Mouse (Mus musculus): ENCODE measurements around the gene Slc22a20. TPM values are rescaled to one million over a fixed set of nuclear protein-coding genes. Genes with fewer than 3 reads are reported as not detected.

Slc22a20 gene
- polyA plus RNA-seq, 1 experiment from 2014 or later, result not detected

DNA sequence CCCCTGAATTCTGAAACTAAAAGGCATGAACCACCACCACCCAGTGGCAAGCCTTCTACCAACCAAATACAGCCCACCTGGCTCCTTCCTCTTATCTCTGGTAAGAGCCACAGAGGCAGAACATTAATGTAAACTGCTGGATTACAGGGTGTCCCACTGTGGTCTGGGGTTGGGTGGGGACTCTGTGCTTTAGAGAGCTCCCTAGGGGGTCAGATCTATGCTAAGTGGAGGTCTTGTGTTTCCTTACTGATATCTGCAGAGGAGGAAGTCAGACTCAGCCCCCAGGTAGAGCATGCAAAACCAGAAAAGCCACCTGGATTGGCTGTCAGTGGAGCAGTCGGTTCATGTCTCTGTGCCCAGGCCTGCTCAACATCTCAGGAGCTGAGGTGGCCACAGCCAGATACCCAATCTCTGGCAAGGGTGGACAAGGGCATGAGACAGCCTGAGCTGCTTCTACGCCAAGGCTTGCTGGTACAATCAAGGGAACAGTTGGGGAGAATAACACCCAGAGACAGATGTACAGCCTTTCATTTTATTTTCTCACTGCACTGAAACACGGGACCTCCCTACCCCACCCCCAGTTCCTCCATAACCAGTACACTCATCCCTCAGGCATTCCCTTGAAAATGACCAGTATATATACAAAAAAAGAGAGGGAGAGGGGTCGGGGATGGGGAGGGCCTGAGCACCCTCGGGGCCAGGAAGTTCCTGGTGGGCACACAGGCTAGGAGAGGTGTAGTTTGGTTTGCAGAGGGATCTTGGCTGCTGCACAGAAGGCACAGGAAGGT is 2.3 kb upstream of the Slc22a20 start:
- no peak for ATAC-seq (replicated peaks)
- Histone ChIP-seq H3K4me1 (peaks cover 6% of the 10 kb centered on the region), H3K4me2 (no peak overlapping the region), H3K4me3 (no peak overlapping the region), H3K27ac (no peak overlapping the region), H3K9ac (peak overlapping the region; percentile 47; the same call in 1 of the 2 replicates), H3K9me3 (no peaks in the 10 kb centered on the region), H3K36me3 (replicated peaks) (no peaks in the 10 kb centered on the region), H3K27me3 (replicated peaks) (no peaks in the 10 kb centered on the region)
- WGBS, result 65% methylated on average over 5 of the region's 5 CpGs

DNA sequence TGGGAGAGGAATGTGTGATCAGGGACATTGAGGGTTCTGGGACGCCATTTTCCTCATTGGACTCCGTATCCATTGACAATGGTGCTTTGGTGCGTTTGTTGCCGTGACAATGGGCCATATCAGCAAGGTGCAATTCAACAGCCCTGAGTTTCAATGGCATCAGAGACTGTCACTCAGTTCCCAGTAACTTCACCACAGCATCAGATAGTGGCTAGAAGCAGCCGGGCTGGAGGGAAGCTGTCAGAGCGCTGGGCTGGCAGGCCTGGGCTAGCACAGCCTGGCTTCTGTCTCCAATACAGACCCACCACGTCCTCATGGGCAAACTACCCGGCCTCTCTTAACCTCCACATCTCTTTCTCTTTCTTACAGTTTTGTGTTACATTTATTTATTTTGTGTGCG is 5.5 kb downstream of the Slc22a20 start:
- Histone ChIP-seq H3K27me3 (replicated peaks) (no peaks in the 10 kb centered on the region), H3K9me3 (no peaks in the 10 kb centered on the region), H3K27ac (no peak overlapping the region), H3K4me3 (no peak overlapping the region), H3K4me2 (no peak overlapping the region), H3K4me1 (no peaks in the 10 kb centered on the region), H3K36me3 (replicated peaks) (no peaks in the 10 kb centered on the region), H3K9ac (no peak overlapping the region)
- WGBS, result 87% methylated on average over 9 of the region's 9 CpGs
- no peak for ATAC-seq (replicated peaks)

DNA sequence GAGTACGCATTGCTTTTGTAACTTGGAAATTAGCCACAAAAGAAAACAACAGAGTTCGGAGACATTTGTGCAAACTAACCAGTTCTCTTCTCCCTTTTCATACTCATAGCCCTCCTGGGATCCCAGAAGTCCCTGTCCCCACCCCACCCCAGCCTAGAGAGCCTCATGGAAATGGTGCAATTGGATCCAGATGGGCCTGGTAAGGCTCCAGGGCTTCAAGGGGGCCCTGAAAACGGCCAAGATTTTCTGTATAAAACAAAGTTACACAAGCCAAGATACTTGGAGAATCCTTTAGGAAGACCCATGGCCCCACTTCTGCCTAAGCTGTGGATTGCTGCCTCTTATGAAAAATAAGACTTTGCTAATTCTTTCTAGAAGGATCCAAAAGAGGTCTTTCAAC is 8.2 kb downstream of the Slc22a20 start:
- Histone ChIP-seq H3K27ac (no peak overlapping the region), H3K4me3 (no peak overlapping the region), H3K9me3 (no peaks in the 10 kb centered on the region), H3K4me1 (no peaks in the 10 kb centered on the region), H3K36me3 (replicated peaks) (no peaks in the 10 kb centered on the region), H3K27me3 (replicated peaks) (no peaks in the 10 kb centered on the region), H3K9ac (no peak overlapping the region), H3K4me2 (no peak overlapping the region)
- no peak for ATAC-seq (replicated peaks)
- 78% methylated on average over 3 of the region's 3 CpGs for WGBS

DNA sequence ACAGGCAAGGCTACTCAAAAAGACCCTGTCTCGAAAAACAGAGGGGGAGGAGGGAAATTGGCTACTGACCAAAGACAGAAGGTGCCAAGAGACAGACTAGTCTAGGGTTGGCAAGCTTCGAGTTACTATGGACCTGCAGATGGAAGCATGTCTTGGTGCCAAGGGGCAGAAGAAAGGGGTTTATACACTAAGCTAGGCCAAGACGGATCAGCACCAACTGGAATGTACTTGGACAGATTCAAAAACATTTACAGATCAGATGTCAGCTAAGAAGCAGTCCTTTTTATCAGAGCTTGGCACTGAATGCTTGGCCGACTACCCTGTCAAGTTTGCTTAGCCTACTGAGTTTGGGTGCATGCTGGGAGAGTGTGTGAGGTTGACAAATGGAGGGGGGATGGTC is 10.3 kb downstream of the Slc22a20 start:
- no peak overlapping the region for H3K27ac ChIP-seq
- no peak for ATAC-seq (replicated peaks)
- WGBS, result 77% methylated on average over 4 of the region's 4 CpGs

DNA sequence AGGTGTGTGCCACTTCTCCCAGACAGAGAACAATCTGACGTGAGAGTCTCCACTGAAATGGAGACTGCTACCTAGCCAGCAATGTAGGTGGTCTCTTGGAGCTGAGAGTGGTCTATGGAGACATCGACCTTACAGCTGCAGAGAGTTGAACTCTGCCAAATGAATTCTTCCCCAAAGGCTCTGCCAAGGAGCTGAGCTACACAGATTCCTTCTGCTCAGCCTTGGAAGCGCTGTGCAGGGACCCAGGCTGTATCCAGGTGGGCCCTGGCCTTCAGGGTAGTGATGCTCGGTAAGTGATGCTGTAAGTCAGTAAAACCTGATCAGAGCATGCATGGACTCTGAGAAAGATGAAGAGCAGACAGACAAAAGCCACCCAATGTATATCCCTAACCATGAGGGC is 10.8 kb downstream of the Slc22a20 start:
- no peak for ATAC-seq (replicated peaks)
- 74% methylated on average over 4 of the region's 4 CpGs for WGBS
- no peak overlapping the region for H3K27ac ChIP-seq
- H3K9me3 ChIP-seq, result no peaks in the 10 kb centered on the region
- no peak overlapping the region for H3K4me3 ChIP-seq
- H3K36me3 ChIP-seq (replicated peaks), result no peaks in the 10 kb centered on the region
- no peaks in the 10 kb centered on the region for H3K4me1 ChIP-seq
- H3K27me3 ChIP-seq (replicated peaks), result no peaks in the 10 kb centered on the region
- H3K4me2 ChIP-seq, result no peak overlapping the region
- no peak overlapping the region for H3K9ac ChIP-seq

More for the DNA sequence above, 10.3 kb downstream of the Slc22a20 start:
- no peaks in the 10 kb centered on the region for H3K4me1 ChIP-seq
- H3K9ac ChIP-seq, result no peak overlapping the region
- no peaks in the 10 kb centered on the region for H3K36me3 ChIP-seq (replicated peaks)
- H3K4me3 ChIP-seq, result no peak overlapping the region
- no peak overlapping the region for H3K4me2 ChIP-seq
- no peaks in the 10 kb centered on the region for H3K27me3 ChIP-seq (replicated peaks)
- no peaks in the 10 kb centered on the region for H3K9me3 ChIP-seq

DNA sequence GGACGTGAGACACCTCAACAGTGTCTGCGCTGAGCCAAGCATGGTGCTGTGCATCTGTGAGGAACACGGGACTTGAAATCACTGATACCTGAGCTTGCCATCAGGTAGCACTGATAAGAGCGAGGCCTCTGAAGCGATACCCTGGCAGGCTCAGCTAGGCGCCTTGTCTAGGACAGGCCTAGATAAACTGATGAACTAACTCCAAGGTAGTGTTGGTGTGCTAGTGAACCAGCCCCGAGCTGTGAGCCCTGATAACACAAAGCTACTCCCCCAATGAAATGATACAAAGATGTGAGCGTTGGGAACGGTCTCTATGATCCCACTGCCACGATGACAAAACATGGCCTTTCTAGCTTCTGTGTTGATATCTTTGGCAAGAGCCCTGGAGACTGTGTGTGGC is 18.3 kb downstream of the Slc22a20 start:
- H3K9me3 ChIP-seq, result no peaks in the 10 kb centered on the region
- no peak overlapping the region for H3K9ac ChIP-seq
- no peaks in the 10 kb centered on the region for H3K36me3 ChIP-seq (replicated peaks)
- peaks cover 20% of the 10 kb centered on the region for H3K4me1 ChIP-seq
- 92% methylated on average over 10 of the region's 10 CpGs for WGBS
- no peaks in the 10 kb centered on the region for H3K27me3 ChIP-seq (replicated peaks)
- no peak overlapping the region for H3K27ac ChIP-seq
- no peak for ATAC-seq (replicated peaks)
- H3K4me3 ChIP-seq, result no peak overlapping the region
- H3K4me2 ChIP-seq, result no peak overlapping the region

DNA sequence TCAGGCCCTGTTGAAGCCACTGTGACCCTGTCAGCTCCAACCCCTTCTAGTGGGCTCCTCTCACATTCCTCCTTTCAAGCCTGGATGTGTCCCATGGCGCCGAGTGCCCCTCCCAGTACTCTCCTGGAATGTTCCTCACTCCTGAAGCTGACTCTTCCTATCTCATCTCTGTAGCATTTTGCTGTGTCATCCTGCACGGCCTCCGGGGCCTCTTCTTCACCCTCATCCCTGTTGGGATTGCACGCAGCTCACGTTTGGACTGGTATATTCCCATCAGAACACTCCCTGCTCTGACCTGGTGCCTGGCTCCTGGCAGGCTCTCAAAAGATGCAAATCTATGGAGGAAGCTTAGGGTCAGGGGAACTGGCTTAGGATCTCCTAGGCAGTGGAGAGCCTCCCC is 19.2 kb downstream of the Slc22a20 start:
- Histone ChIP-seq H3K4me2 (no peak overlapping the region), H3K9me3 (no peaks in the 10 kb centered on the region), H3K27me3 (replicated peaks) (no peaks in the 10 kb centered on the region), H3K36me3 (replicated peaks) (no peaks in the 10 kb centered on the region), H3K27ac (no peak overlapping the region), H3K9ac (no peak overlapping the region), H3K4me1 (peaks cover 25% of the 10 kb centered on the region), H3K4me3 (no peak overlapping the region)
- WGBS, result 78% methylated on average over 6 of the region's 6 CpGs
- ATAC-seq (replicated peaks), result no peak

DNA sequence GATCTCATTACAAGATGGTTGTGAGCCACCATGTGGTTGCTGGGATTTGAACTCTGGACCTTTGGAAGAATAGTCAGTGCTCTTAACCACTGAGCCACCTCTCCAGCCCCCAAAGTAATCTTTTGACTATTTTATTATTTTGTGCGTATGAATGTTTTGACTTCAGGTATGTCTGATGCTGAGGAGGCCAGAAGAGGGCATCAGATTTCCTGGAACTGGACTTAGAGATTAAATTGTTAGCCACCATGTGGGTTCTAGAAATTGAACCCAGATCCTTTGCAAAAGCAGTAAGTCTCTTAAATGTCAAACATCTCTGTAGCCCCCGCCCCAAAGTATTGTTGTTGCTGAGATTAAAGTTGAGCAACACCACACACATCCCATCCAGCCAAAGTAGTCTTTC is 20.0 kb downstream of the Slc22a20 start:
- no peaks in the 10 kb centered on the region for H3K36me3 ChIP-seq (replicated peaks)
- no peak overlapping the region for H3K4me2 ChIP-seq
- H3K4me1 ChIP-seq, result peaks cover 25% of the 10 kb centered on the region
- no peak for ATAC-seq (replicated peaks)
- no peak overlapping the region for H3K27ac ChIP-seq
- H3K27me3 ChIP-seq (replicated peaks), result no peaks in the 10 kb centered on the region
- H3K4me3 ChIP-seq, result no peak overlapping the region
- 92% methylated on average over 2 of the region's 2 CpGs for WGBS
- H3K9ac ChIP-seq, result no peak overlapping the region
- H3K9me3 ChIP-seq, result no peaks in the 10 kb centered on the region

DNA sequence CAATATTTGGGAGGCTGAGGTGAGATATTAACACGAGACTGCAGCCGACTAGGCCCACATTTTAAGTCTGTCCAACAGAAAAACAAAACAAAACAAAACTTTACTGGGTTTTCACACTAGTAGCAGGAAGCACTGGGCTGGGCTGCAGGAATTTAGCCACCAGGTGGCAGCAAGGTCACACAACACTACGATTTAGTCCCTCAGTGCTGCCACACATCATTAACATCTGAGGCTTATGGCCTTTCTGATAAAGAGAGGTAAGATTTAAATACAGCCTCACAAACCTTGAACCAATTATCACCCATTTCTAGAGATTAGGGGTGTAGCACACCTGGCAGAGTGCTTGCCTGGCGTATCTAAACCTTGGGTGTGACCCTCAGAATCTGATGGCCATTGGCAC is 20.7 kb downstream of the Slc22a20 start:
- Histone ChIP-seq H3K9ac (no peak overlapping the region), H3K27ac (no peak overlapping the region), H3K4me3 (no peak overlapping the region), H3K4me2 (no peak overlapping the region), H3K9me3 (no peaks in the 10 kb centered on the region), H3K36me3 (replicated peaks) (no peaks in the 10 kb centered on the region), H3K27me3 (replicated peaks) (no peaks in the 10 kb centered on the region), H3K4me1 (peaks cover 25% of the 10 kb centered on the region)
- 17% methylated on average over 4 of the region's 4 CpGs for WGBS
- ATAC-seq (replicated peaks), result 0 out of 2 replicates have a peak, but pooled peaks have one; percentile 61

DNA sequence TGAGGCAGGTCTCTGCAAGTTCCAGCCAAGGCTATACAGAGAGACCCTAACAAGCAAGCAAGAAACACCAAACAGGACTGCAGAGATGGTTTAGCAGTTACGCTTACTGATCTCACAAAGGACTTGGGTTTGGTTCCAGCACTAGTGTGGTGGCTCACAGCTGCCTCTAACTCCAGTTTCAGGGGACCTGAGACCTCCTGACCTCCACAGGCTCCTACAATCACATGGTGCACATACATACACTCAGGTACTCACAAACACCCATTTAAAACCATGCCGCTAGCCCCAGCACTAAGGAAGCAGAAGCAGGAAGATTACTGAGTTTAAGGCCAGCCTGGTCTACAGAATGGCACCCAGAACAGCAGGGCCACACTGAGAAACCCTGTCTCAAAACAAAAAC is 21.1 kb downstream of the Slc22a20 start:
- 86% methylated on average over 2 of the region's 2 CpGs for WGBS
- H3K36me3 ChIP-seq (replicated peaks), result no peaks in the 10 kb centered on the region
- no peaks in the 10 kb centered on the region for H3K9me3 ChIP-seq
- ATAC-seq (replicated peaks), result no peak
- peak overlapping the region; percentile 93 for H3K4me2 ChIP-seq
- H3K9ac ChIP-seq, result peak overlapping the region; percentile 66; the same call in 1 of the 2 replicates
- H3K27me3 ChIP-seq (replicated peaks), result no peaks in the 10 kb centered on the region
- H3K4me3 ChIP-seq, result peak overlapping the region; percentile 62
- H3K27ac ChIP-seq, result peak overlapping the region; percentile 71
- H3K4me1 ChIP-seq, result peaks cover 25% of the 10 kb centered on the region

DNA sequence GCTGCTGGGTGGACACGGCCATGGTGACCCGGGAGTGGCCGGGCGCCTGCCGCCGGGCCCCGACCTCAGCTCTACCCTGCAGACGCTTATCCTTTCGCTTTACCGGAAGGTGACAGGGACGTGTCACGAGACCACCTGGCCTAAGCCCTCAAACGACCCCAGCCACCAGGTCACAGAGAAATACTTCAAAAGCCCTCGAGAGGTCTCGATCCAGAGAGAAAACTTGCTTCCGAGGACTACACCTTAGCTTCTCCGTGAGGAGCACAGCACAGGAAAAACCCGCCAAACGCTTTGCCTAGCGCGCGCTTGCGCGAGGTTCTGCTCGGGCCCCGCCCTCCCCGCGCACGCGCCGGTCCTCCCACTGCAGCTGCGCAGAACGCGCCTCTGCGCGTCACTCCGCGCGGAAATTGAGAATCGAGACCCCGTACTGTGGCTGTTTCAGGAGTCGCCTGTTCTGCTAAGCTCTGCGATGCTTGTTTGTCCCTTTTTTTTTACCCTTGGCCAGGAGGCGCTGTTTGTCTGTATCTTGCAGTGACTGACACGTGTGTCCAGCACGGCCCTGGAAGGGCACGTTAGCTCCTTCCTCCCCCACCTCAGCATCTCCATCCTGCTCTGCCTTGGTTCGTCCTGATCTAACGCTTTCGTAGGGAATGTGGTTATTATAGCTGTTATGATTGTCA is 21.9 kb downstream of the Slc22a20 start, which contains the start of gene Pola2:
TSS of gene Pola2 (minus strand) at position 320 of the 680 bp plus-strand sequence.
- peak within 1 kb of the TSS; percentile 71 for H3K27ac ChIP-seq
- under 1% methylated on average over 50 of the region's 50 CpGs for WGBS
- ATAC-seq (replicated peaks), result peak; percentile 91

DNA sequence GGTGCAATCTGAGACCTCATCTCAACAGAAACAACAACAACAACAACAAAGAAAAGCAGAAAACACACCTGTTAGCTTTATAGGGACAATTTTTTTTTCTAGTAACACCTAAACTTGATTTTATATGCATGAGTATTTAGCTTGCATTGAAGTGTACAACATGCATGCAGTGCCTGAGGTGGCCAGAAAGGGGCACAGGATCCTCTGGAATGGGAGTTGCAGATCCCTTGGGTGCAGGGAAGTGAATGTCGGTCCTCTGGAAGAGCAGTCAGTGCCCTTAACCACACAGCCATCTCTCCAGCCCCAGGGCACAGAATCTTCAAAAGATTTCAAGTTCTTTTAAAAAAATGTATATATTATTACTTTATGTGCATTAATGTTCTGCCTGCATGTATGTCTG is 23.3 kb downstream of the Slc22a20 start:
- H3K9ac ChIP-seq, result no peak overlapping the region

More for the DNA sequence above, 21.9 kb downstream of the Slc22a20 start, which contains the start of gene Pola2:
- H3K4me3 ChIP-seq, result peak within 1 kb of the TSS; percentile 62
- peaks cover 25% of the 10 kb centered on the region for H3K4me1 ChIP-seq
- H3K9ac ChIP-seq, result peak within 1 kb of the TSS; percentile 66
- H3K9me3 ChIP-seq, result no peaks in the 10 kb centered on the region
- H3K36me3 ChIP-seq (replicated peaks), result no peaks in the 10 kb centered on the region
- H3K4me2 ChIP-seq, result peak within 1 kb of the TSS; percentile 93
- H3K27me3 ChIP-seq (replicated peaks), result no peaks in the 10 kb centered on the region

More for the DNA sequence above, 23.3 kb downstream of the Slc22a20 start:
- peaks cover 25% of the 10 kb centered on the region for H3K4me1 ChIP-seq
- no peak for ATAC-seq (replicated peaks)
- 16% methylated on average over 1 of the region's 1 CpGs for WGBS
- no peaks in the 10 kb centered on the region for H3K9me3 ChIP-seq
- H3K27me3 ChIP-seq (replicated peaks), result no peaks in the 10 kb centered on the region
- H3K36me3 ChIP-seq (replicated peaks), result no peaks in the 10 kb centered on the region
- no peak overlapping the region for H3K27ac ChIP-seq
- no peak overlapping the region for H3K4me3 ChIP-seq
- peak overlapping the region; percentile 93 for H3K4me2 ChIP-seq

All from midbrain, embryonic 15.5 days (tissue).